Mouse (Mus musculus): ENCODE measurements at regions not wholly inside any gene's neighbourhood (a gene's known extent, or its start where the extent isn't known, plus 50 kb on each side); places are given as distances from the start of the nearest gene placed in this dataset.

- 43% methylated on average over 20 of the region's 20 CpGs for WGBS
- Histone ChIP-seq H3K4me3 (ENCODE audit: low read depth, low read length) (no peak overlapping the region), H3K9me3 (ENCODE audit: control insufficient read depth, low read length) (no peaks in the 10 kb centered on the region), H3K27me3 (ENCODE audit: control insufficient read depth, insufficient read depth, low read length) (no peaks in the 10 kb centered on the region), H3K36me3 (ENCODE audit: control insufficient read depth, insufficient read depth, low read length) (no peaks in the 10 kb centered on the region), H3K4me1 (ENCODE audit: control insufficient read depth, insufficient read depth, low read length) (peaks cover 9% of the 10 kb centered on the region), H3K9ac (ENCODE audit: low read length) (no peak overlapping the region), H3K27ac (replicated peaks; ENCODE audit: low read depth, low read length) (no peak overlapping the region), H3K4me2 (ENCODE audit: low read depth, severe bottlenecking) (no peak overlapping the region)
- peak; percentile 33; the same call in 1 of the 2 replicates for ATAC-seq (ENCODE audit: insufficient number of reproducible peaks, low FRiP score, low TSS enrichment, low read depth)
- peak; percentile 51 for DNase-seq (ENCODE audit: low spot score)
These were observed 172.2 kb upstream of the Igfbp7 start for GRCm38 (mm10) chr5:77579826-77580745.

DNA sequence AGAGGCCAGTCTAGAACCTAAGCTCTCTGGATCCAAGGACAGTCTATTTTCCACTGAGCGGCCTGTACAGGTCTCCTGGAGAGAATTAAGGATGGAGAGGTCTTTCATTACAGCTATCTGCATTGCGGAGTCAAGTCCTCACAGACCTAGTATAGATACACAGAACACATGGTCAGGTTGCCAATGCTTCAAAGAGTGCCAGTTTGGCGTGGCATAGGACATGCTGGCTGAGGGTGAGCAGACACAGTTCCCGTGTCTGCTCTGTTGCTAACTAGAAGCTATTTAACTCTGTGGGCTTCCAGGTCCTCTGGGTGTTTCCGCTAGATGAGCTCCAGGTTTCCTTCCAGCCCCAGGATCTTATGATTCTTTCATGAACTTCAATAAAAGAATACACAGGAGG is 169.0 kb upstream of the Igfbp7 start:
- no peak for ATAC-seq (ENCODE audit: insufficient number of reproducible peaks, low FRiP score, low TSS enrichment, low read depth)

DNA sequence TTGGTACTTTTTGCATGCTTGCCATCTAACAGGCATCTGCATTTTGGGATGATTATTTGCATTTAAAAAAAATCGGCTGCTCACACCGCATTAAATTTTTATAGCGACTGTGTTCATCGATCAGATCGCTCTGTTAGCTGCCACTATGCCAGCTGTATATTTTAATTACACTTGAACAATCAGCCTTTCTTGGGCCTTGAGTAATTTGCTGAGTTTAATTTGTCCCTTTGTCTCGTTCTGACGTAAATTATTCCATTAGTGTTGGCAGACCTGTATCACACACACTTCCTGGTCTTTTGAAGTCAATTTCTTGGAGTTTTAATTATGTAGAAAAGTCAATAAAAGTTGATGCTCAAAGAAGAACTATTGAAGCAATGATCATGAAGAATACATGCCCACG is 167.9 kb upstream of the Igfbp7 start:
- H3K4me2 ChIP-seq (ENCODE audit: low read depth, severe bottlenecking) = no peak overlapping the region
- no peak for ATAC-seq (ENCODE audit: insufficient number of reproducible peaks, low FRiP score, low TSS enrichment, low read depth)
- H3K9ac ChIP-seq (ENCODE audit: low read length) = no peak overlapping the region
- H3K9me3 ChIP-seq (ENCODE audit: control insufficient read depth, low read length) = no peaks in the 10 kb centered on the region
- H3K4me1 ChIP-seq (ENCODE audit: control insufficient read depth, insufficient read depth, low read length) = peaks cover 4% of the 10 kb centered on the region
- no peak overlapping the region for H3K27ac ChIP-seq (replicated peaks; ENCODE audit: low read depth, low read length)
- 64% methylated on average over 8 of the region's 8 CpGs for WGBS
- no peak overlapping the region for H3K4me3 ChIP-seq (ENCODE audit: low read depth, low read length)
- DNase-seq (ENCODE audit: low spot score) = no peak
- H3K27me3 ChIP-seq (ENCODE audit: control insufficient read depth, insufficient read depth, low read length) = no peaks in the 10 kb centered on the region
- no peaks in the 10 kb centered on the region for H3K36me3 ChIP-seq (ENCODE audit: control insufficient read depth, insufficient read depth, low read length)

More for the DNA sequence above, 169.0 kb upstream of the Igfbp7 start:
- no peak for DNase-seq (ENCODE audit: low spot score)
- WGBS = 90% methylated on average over 5 of the region's 5 CpGs
- no peaks in the 10 kb centered on the region for H3K36me3 ChIP-seq (ENCODE audit: control insufficient read depth, insufficient read depth, low read length)
- no peak overlapping the region for H3K27ac ChIP-seq (replicated peaks; ENCODE audit: low read depth, low read length)
- no peaks in the 10 kb centered on the region for H3K27me3 ChIP-seq (ENCODE audit: control insufficient read depth, insufficient read depth, low read length)
- no peak overlapping the region for H3K9ac ChIP-seq (ENCODE audit: low read length)
- no peaks in the 10 kb centered on the region for H3K9me3 ChIP-seq (ENCODE audit: control insufficient read depth, low read length)
- no peak overlapping the region for H3K4me2 ChIP-seq (ENCODE audit: low read depth, severe bottlenecking)
- H3K4me3 ChIP-seq (ENCODE audit: low read depth, low read length) = no peak overlapping the region
- H3K4me1 ChIP-seq (ENCODE audit: control insufficient read depth, insufficient read depth, low read length) = peaks cover 9% of the 10 kb centered on the region

- DNase-seq (ENCODE audit: low spot score) (no peak), ATAC-seq (ENCODE audit: insufficient number of reproducible peaks, low FRiP score, low TSS enrichment, low read depth) (no peak)
- Histone ChIP-seq H3K9ac (ENCODE audit: low read length) (no peak overlapping the region), H3K27me3 (ENCODE audit: control insufficient read depth, insufficient read depth, low read length) (no peaks in the 10 kb centered on the region), H3K27ac (replicated peaks; ENCODE audit: low read depth, low read length) (no peak overlapping the region), H3K4me3 (ENCODE audit: low read depth, low read length) (no peak overlapping the region), H3K9me3 (ENCODE audit: control insufficient read depth, low read length) (no peaks in the 10 kb centered on the region; the same call in 1 of the 2 replicates), H3K36me3 (ENCODE audit: control insufficient read depth, insufficient read depth, low read length) (no peaks in the 10 kb centered on the region), H3K4me1 (ENCODE audit: control insufficient read depth, insufficient read depth, low read length) (no peaks in the 10 kb centered on the region), H3K4me2 (ENCODE audit: low read depth, severe bottlenecking) (no peak overlapping the region)
- WGBS = 73% methylated on average over 9 of the region's 9 CpGs
These were observed 162.5 kb upstream of the Igfbp7 start for GRCm38 (mm10) chr5:77570364-77570763.

GRCm38 (mm10) chr5:77568121-77568520 is 160.3 kb upstream of the Igfbp7 start:
- no peak overlapping the region for H3K4me3 ChIP-seq (ENCODE audit: low read depth, low read length)
- no peaks in the 10 kb centered on the region for H3K27me3 ChIP-seq (ENCODE audit: control insufficient read depth, insufficient read depth, low read length)
- DNase-seq (ENCODE audit: low spot score) (no peak), ATAC-seq (ENCODE audit: insufficient number of reproducible peaks, low FRiP score, low TSS enrichment, low read depth) (no peak)
- H3K4me1 ChIP-seq (ENCODE audit: control insufficient read depth, insufficient read depth, low read length) = no peaks in the 10 kb centered on the region
- WGBS = 85% methylated on average over 5 of the region's 5 CpGs
- no peaks in the 10 kb centered on the region; the same call in 1 of the 2 replicates for H3K9me3 ChIP-seq (ENCODE audit: control insufficient read depth, low read length)
- no peak overlapping the region for H3K9ac ChIP-seq (ENCODE audit: low read length)
- no peaks in the 10 kb centered on the region for H3K36me3 ChIP-seq (ENCODE audit: control insufficient read depth, insufficient read depth, low read length)
- H3K4me2 ChIP-seq (ENCODE audit: low read depth, severe bottlenecking) = no peak overlapping the region
- H3K27ac ChIP-seq (replicated peaks; ENCODE audit: low read depth, low read length) = no peak overlapping the region

GRCm38 (mm10) chr5:77552580-77552979 is 144.7 kb upstream of the Igfbp7 start:
- H3K36me3 ChIP-seq (ENCODE audit: control insufficient read depth, insufficient read depth, low read length) = no peaks in the 10 kb centered on the region
- no peak overlapping the region for H3K9ac ChIP-seq (ENCODE audit: low read length)
- H3K27ac ChIP-seq (replicated peaks; ENCODE audit: low read depth, low read length) = no peak overlapping the region
- no peaks in the 10 kb centered on the region for H3K27me3 ChIP-seq (ENCODE audit: control insufficient read depth, insufficient read depth, low read length)
- DNase-seq (ENCODE audit: low spot score) (no peak), ATAC-seq (ENCODE audit: insufficient number of reproducible peaks, low FRiP score, low TSS enrichment, low read depth) (no peak)
- H3K4me2 ChIP-seq (ENCODE audit: low read depth, severe bottlenecking) = no peak overlapping the region
- WGBS = 82% methylated on average over 5 of the region's 5 CpGs
- H3K4me1 ChIP-seq (ENCODE audit: control insufficient read depth, insufficient read depth, low read length) = no peaks in the 10 kb centered on the region
- H3K4me3 ChIP-seq (ENCODE audit: low read depth, low read length) = no peak overlapping the region
- H3K9me3 ChIP-seq (ENCODE audit: control insufficient read depth, low read length) = no peaks in the 10 kb centered on the region

GRCm38 (mm10) chr5:77552081-77552480 is 144.2 kb upstream of the Igfbp7 start:
- ATAC-seq (ENCODE audit: insufficient number of reproducible peaks, low FRiP score, low TSS enrichment, low read depth) (no peak), DNase-seq (ENCODE audit: low spot score) (no peak)
- no peaks in the 10 kb centered on the region for H3K4me1 ChIP-seq (ENCODE audit: control insufficient read depth, insufficient read depth, low read length)
- 90% methylated on average over 7 of the region's 7 CpGs for WGBS
- no peaks in the 10 kb centered on the region for H3K9me3 ChIP-seq (ENCODE audit: control insufficient read depth, low read length)
- H3K36me3 ChIP-seq (ENCODE audit: control insufficient read depth, insufficient read depth, low read length) = no peaks in the 10 kb centered on the region
- H3K9ac ChIP-seq (ENCODE audit: low read length) = no peak overlapping the region
- H3K4me2 ChIP-seq (ENCODE audit: low read depth, severe bottlenecking) = no peak overlapping the region
- no peaks in the 10 kb centered on the region for H3K27me3 ChIP-seq (ENCODE audit: control insufficient read depth, insufficient read depth, low read length)
- no peak overlapping the region for H3K27ac ChIP-seq (replicated peaks; ENCODE audit: low read depth, low read length)
- H3K4me3 ChIP-seq (ENCODE audit: low read depth, low read length) = no peak overlapping the region

DNA sequence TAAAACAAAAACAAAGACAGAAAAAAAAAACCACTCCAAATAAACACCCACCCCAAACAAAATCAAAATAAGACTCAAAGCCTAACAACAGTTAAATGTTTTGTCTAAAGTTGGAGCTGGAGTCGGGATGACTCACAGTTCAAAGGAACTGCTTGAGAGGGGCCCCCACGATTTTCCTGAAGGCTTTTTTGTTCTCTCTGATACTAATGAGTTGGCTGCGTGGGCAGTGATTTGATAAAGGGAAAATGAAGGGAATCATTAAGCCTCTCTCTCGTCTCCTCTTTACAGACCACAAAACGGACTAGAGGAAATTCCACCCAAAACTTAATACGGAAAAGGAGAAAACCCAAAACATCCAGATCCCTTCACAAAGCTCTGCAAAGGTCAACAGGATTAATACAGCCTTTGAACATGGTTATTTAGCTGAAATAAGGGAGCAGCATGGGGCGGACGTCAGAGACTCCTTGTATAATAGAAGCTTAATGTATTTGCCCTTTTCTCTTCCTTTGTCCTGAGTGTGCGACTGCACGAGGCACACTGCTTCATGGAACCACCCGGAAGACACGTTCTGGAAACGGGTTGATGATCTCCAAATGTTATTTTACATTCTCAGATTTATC is 138.3 kb upstream of the Igfbp7 start:
- DNase-seq (ENCODE audit: low spot score) (no peak), ATAC-seq (ENCODE audit: insufficient number of reproducible peaks, low FRiP score, low TSS enrichment, low read depth) (no peak)
- Histone ChIP-seq H3K4me3 (ENCODE audit: low read depth, low read length) (no peak overlapping the region), H3K4me1 (ENCODE audit: control insufficient read depth, insufficient read depth, low read length) (no peaks in the 10 kb centered on the region), H3K4me2 (ENCODE audit: low read depth, severe bottlenecking) (no peak overlapping the region), H3K27me3 (ENCODE audit: control insufficient read depth, insufficient read depth, low read length) (no peaks in the 10 kb centered on the region), H3K36me3 (ENCODE audit: control insufficient read depth, insufficient read depth, low read length) (no peaks in the 10 kb centered on the region), H3K9ac (ENCODE audit: low read length) (no peak overlapping the region), H3K27ac (replicated peaks; ENCODE audit: low read depth, low read length) (no peak overlapping the region), H3K9me3 (ENCODE audit: control insufficient read depth, low read length) (no peaks in the 10 kb centered on the region)
- WGBS = 60% methylated on average over 13 of the region's 13 CpGs
